Mouse (Mus musculus) MEL (cell line): Measurements from ENCODE around the gene Cds2. TPM values are rescaled to one million over a fixed set of nuclear protein-coding genes. Genes with fewer than 3 reads are reported as not detected.

Experiments
- DNase-seq: peaks from one replicate; pipeline ENCODE4 v3.0.0; 2011; ENCODE audit warnings: low read depth, low spot score
- H3K27ac ChIP-seq: 2 replicates; pipeline ENCODE4 v1.5.1; 2012; ENCODE audit warnings: low read depth, mild to moderate bottlenecking, control low read depth, low read length, moderate library complexity; ENCODE audit not compliant: control insufficient read depth
- H3K27me3 ChIP-seq, 2 experiments: fragments of 150-350 bp in 1 of 2; sonication (generic) in 1 of 2; 2 replicates each; pipeline ENCODE4 v1.6.1; 2012; ENCODE audit warnings: low read length in 2 of 2, mild to moderate bottlenecking in 2 of 2, improper control_type of control experiment in 1 of 2, moderate library complexity in 1 of 2; ENCODE audit not compliant: insufficient read depth in 2 of 2, control insufficient read depth in 1 of 2
- H3K36me3 ChIP-seq, 2 experiments: 2 replicates each; pipeline ENCODE4 v1.6.1; 2012 to 2014; ENCODE audit warnings: low read length in 2 of 2, improper control_type of control experiment in 1 of 2, inconsistent platforms in 1 of 2, mild to moderate bottlenecking in 1 of 2; ENCODE audit not compliant: insufficient read depth in 2 of 2, control insufficient read depth in 1 of 2
- H3K4me1 ChIP-seq, 2 experiments: fragments of 150-350 bp in 1 of 2; sonication (generic) in 1 of 2; 2 replicates each; pipeline ENCODE4 v1.6.1; 2012; ENCODE audit warnings: low read length in 2 of 2, improper control_type of control experiment in 1 of 2, mild to moderate bottlenecking in 1 of 2; ENCODE audit not compliant: insufficient read depth in 2 of 2, control insufficient read depth in 1 of 2
- H3K4me3 ChIP-seq, 2 experiments: fragments of 150-350 bp in 1 of 2; sonication (generic) in 1 of 2; 2 replicates each; pipeline ENCODE4 v1.5.1; 2012; ENCODE audit warnings: low read depth in 2 of 2, low read length in 2 of 2, mild to moderate bottlenecking in 2 of 2, moderate library complexity in 2 of 2, control low read depth in 1 of 2, improper control_type of control experiment in 1 of 2; ENCODE audit not compliant: control insufficient read depth in 1 of 2, insufficient read depth in 1 of 2
- H3K79me2 ChIP-seq: 2 replicates; pipeline ENCODE4 v1.6.1; 2012; ENCODE audit warnings: mild to moderate bottlenecking, low read length, moderate library complexity; ENCODE audit not compliant: control insufficient read depth, poor library complexity, insufficient read depth
- H3K9ac ChIP-seq: 2 replicates; pipeline ENCODE4 v1.6.1; 2012; ENCODE audit warnings: low read depth, mild to moderate bottlenecking, control low read depth, low read length, moderate library complexity; ENCODE audit not compliant: control insufficient read depth, poor library complexity, severe bottlenecking
- H3K9me3 ChIP-seq: fragments of 150-350 bp; sonication (generic); replicated peaks from 2 replicates; pipeline ENCODE4 v1.6.1; 2012; ENCODE audit warnings: mild to moderate bottlenecking, low read length, improper control_type of control experiment, moderate library complexity; ENCODE audit not compliant: insufficient read depth
- BHLHE40 ChIP-seq: IDR thresholded peaks from 2 replicates; pipeline ENCODE4 v1.6.1; 2012; ENCODE audit warnings: low read depth, mild to moderate bottlenecking, inconsistent platforms, low read length, improper control_type of control experiment, borderline replicate concordance
- CHD1 ChIP-seq: IDR thresholded peaks from 2 replicates; pipeline ENCODE4 v1.6.1; 2012; ENCODE audit warnings: low read depth, mild to moderate bottlenecking, inconsistent platforms, low read length, improper control_type of control experiment
- CHD2 ChIP-seq: IDR thresholded peaks from 2 replicates; pipeline ENCODE4 v1.6.1; 2011; ENCODE audit warnings: low read length, improper control_type of control experiment
- CTCF ChIP-seq, 3 experiments: IDR thresholded peaks in 2 of 3; conservative IDR thresholded peaks in 1 of 3; 2 replicates each; pipeline ENCODE4 v1.5.1; 2011 to 2012; ENCODE audit warnings: low read length in 3 of 3, low read depth in 2 of 3, mild to moderate bottlenecking in 2 of 3, improper control_type of control experiment in 1 of 3, inconsistent platforms in 1 of 3, mixed read lengths in 1 of 3, moderate library complexity in 1 of 3; ENCODE audit not compliant: control insufficient read depth in 1 of 3, insufficient read depth in 1 of 3, poor library complexity in 1 of 3, severe bottlenecking in 1 of 3
- E2F4 ChIP-seq: IDR thresholded peaks from 2 replicates; pipeline ENCODE4 v1.6.1; 2011; ENCODE audit warnings: low read depth, low read length, improper control_type of control experiment, borderline replicate concordance
- ELF1 ChIP-seq: IDR thresholded peaks from 2 replicates; pipeline ENCODE4 v1.6.1; 2014; ENCODE audit warnings: low read depth, mild to moderate bottlenecking, inconsistent platforms, low read length, improper control_type of control experiment, moderate library complexity
- EP300 ChIP-seq, 2 experiments: IDR thresholded peaks; 2 replicates each; pipeline ENCODE4 v1.6.1; 2011; ENCODE audit warnings: improper control_type of control experiment in 2 of 2, low read length in 2 of 2, low read depth in 1 of 2, mild to moderate bottlenecking in 1 of 2
- ETS1 ChIP-seq: IDR thresholded peaks from 2 replicates; pipeline ENCODE4 v1.6.1; 2012; ENCODE audit warnings: low read depth, mild to moderate bottlenecking, inconsistent platforms, low read length, improper control_type of control experiment, moderate library complexity
- GABPA ChIP-seq: IDR thresholded peaks from 2 replicates; pipeline ENCODE4 v1.6.1; 2012; ENCODE audit warnings: low read depth, mild to moderate bottlenecking, inconsistent platforms, low read length, improper control_type of control experiment, moderate library complexity
- GATA1 ChIP-seq: IDR thresholded peaks from 2 replicates; pipeline ENCODE4 v1.6.1; 2011; ENCODE audit warnings: low read depth, low read length, improper control_type of control experiment
- HCFC1 ChIP-seq: IDR thresholded peaks from 2 replicates; pipeline ENCODE4 v1.6.1; 2012; ENCODE audit warnings: low read depth, mild to moderate bottlenecking, inconsistent platforms, low read length, improper control_type of control experiment, moderate library complexity
- JUND ChIP-seq: IDR thresholded peaks from 2 replicates; pipeline ENCODE4 v1.6.1; 2011; ENCODE audit warnings: low read depth, mild to moderate bottlenecking, improper control_type of control experiment, low read length
- KAT2A ChIP-seq: conservative IDR thresholded peaks from 2 replicates; pipeline ENCODE4 v1.6.1; 2012; ENCODE audit warnings: low read depth, low read length, improper control_type of control experiment, inconsistent platforms
- MAFK ChIP-seq: IDR thresholded peaks from 2 replicates; pipeline ENCODE4 v1.6.1; 2011; ENCODE audit warnings: low read depth, mild to moderate bottlenecking, low read length, improper control_type of control experiment, borderline replicate concordance
- MAX ChIP-seq: IDR thresholded peaks from 2 replicates; pipeline ENCODE4 v1.6.1; 2011; ENCODE audit warnings: low read length, improper control_type of control experiment
- MAZ ChIP-seq: IDR thresholded peaks from 2 replicates; pipeline ENCODE4 v1.6.1; 2012; ENCODE audit warnings: low read depth, mild to moderate bottlenecking, inconsistent platforms, low read length, improper control_type of control experiment
- MEF2A ChIP-seq: IDR thresholded peaks from 2 replicates; pipeline ENCODE4 v1.6.1; 2014; ENCODE audit warnings: low read depth, mild to moderate bottlenecking, inconsistent platforms, low read length, improper control_type of control experiment; ENCODE audit not compliant: poor library complexity, insufficient replicate concordance, severe bottlenecking; ENCODE audit errors: extremely low read depth
- MXI1 ChIP-seq: IDR thresholded peaks from 2 replicates; pipeline ENCODE4 v1.6.1; 2011; ENCODE audit warnings: mild to moderate bottlenecking, low read depth, low read length, improper control_type of control experiment
- MYB ChIP-seq: IDR thresholded peaks from 2 replicates; pipeline ENCODE4 v1.6.1; 2011; ENCODE audit warnings: mild to moderate bottlenecking, low read depth, low read length, improper control_type of control experiment
- MYC ChIP-seq: IDR thresholded peaks from 2 replicates; pipeline ENCODE4 v1.6.1; 2011; ENCODE audit warnings: low read depth, mild to moderate bottlenecking, low read length, improper control_type of control experiment, moderate library complexity
- NELFE ChIP-seq: IDR thresholded peaks from 2 replicates; pipeline ENCODE4 v1.6.1; 2011; ENCODE audit warnings: low read depth, low read length, improper control_type of control experiment
- NRF1 ChIP-seq: IDR thresholded peaks from 2 replicates; pipeline ENCODE4 v1.6.1; 2014; ENCODE audit warnings: low read depth, mild to moderate bottlenecking, inconsistent platforms, low read length, improper control_type of control experiment, moderate library complexity; ENCODE audit not compliant: poor library complexity, insufficient read depth, severe bottlenecking
- POLR2A ChIP-seq, 2 experiments: IDR thresholded peaks; 2 replicates each; pipeline ENCODE4 v1.6.1; 2011 to 2012; ENCODE audit warnings: low read length in 2 of 2, mild to moderate bottlenecking in 2 of 2, control low read depth in 1 of 2, improper control_type of control experiment in 1 of 2, low read depth in 1 of 2, moderate library complexity in 1 of 2; ENCODE audit not compliant: control insufficient read depth in 1 of 2, insufficient read depth in 1 of 2, poor library complexity in 1 of 2
- POLR2AphosphoS2 ChIP-seq: IDR thresholded peaks from 2 replicates; pipeline ENCODE4 v1.6.1; 2011; ENCODE audit warnings: low read length, improper control_type of control experiment
- POLR2AphosphoS5 ChIP-seq: IDR thresholded peaks from 2 replicates; pipeline ENCODE4 v1.6.1; 2012; ENCODE audit warnings: low read depth, borderline replicate concordance, mild to moderate bottlenecking, inconsistent platforms, low read length, moderate library complexity, mixed read lengths
- RAD21 ChIP-seq: IDR thresholded peaks from 2 replicates; pipeline ENCODE4 v1.6.1; 2011; ENCODE audit warnings: mild to moderate bottlenecking, low read depth, low read length, improper control_type of control experiment
- RCOR1 ChIP-seq: IDR thresholded peaks from 2 replicates; pipeline ENCODE4 v1.6.1; 2012; ENCODE audit warnings: low read depth, mild to moderate bottlenecking, inconsistent platforms, low read length, improper control_type of control experiment
- SIN3A ChIP-seq: IDR thresholded peaks from 2 replicates; pipeline ENCODE4 v1.6.1; 2012; ENCODE audit warnings: low read length, improper control_type of control experiment, inconsistent platforms
- SMC3 ChIP-seq: IDR thresholded peaks from 2 replicates; pipeline ENCODE4 v1.6.1; 2011; ENCODE audit warnings: low read depth, low read length, improper control_type of control experiment
- TAL1 ChIP-seq: IDR thresholded peaks from 2 replicates; pipeline ENCODE4 v1.6.1; 2012; ENCODE audit warnings: mild to moderate bottlenecking, inconsistent platforms, low read length, moderate library complexity, mixed read lengths
- TBP ChIP-seq: IDR thresholded peaks from 2 replicates; pipeline ENCODE4 v1.8.0; 2011; ENCODE audit warnings: low read depth, low read length, improper control_type of control experiment
- TCF12 ChIP-seq: IDR thresholded peaks from 2 replicates; pipeline ENCODE4 v1.6.1; 2014; ENCODE audit warnings: low read depth, mild to moderate bottlenecking, inconsistent platforms, low read length, improper control_type of control experiment, moderate library complexity
- UBTF ChIP-seq: IDR thresholded peaks from 2 replicates; pipeline ENCODE4 v1.6.1; 2012; ENCODE audit warnings: low read depth, mild to moderate bottlenecking, inconsistent platforms, low read length, improper control_type of control experiment, moderate library complexity, borderline replicate concordance; ENCODE audit not compliant: insufficient read depth
- USF2 ChIP-seq, 2 experiments: IDR thresholded peaks; 2 replicates each; pipeline ENCODE4 v1.6.1; 2011 to 2012; ENCODE audit warnings: improper control_type of control experiment in 2 of 2, low read length in 2 of 2, borderline replicate concordance in 1 of 2, inconsistent platforms in 1 of 2, low read depth in 1 of 2, mild to moderate bottlenecking in 1 of 2; ENCODE audit not compliant: insufficient read depth in 1 of 2
- ZC3H11A ChIP-seq: IDR thresholded peaks from 2 replicates; pipeline ENCODE4 v1.6.1; 2012; ENCODE audit warnings: low read depth, mild to moderate bottlenecking, inconsistent platforms, low read length, improper control_type of control experiment
- ZKSCAN1 ChIP-seq: IDR thresholded peaks from 2 replicates; pipeline ENCODE4 v1.6.1; 2012; ENCODE audit warnings: low read depth, mild to moderate bottlenecking, inconsistent platforms, low read length, improper control_type of control experiment, moderate library complexity
- ZMIZ1 ChIP-seq: IDR thresholded peaks from 2 replicates; pipeline ENCODE4 v1.6.1; 2012; ENCODE audit warnings: low read depth, mild to moderate bottlenecking, inconsistent platforms, low read length, improper control_type of control experiment, moderate library complexity
- ZNF384 ChIP-seq: IDR thresholded peaks from 2 replicates; pipeline ENCODE4 v1.6.1; 2012; ENCODE audit warnings: low read depth, mild to moderate bottlenecking, inconsistent platforms, low read length, improper control_type of control experiment
- polyA plus RNA-seq, 2 experiments: library from polyadenylated mRNA; stranded (reverse) in 1 of 2; unstranded in 1 of 2; fragments of >175 nt in 1 of 2; fragments of >200 nt in 1 of 2; gene quantifications; 2 replicates each; pipeline versions ENCODE4 v1.2.1 to v1.2.4; 2012; ENCODE audit warnings: low replicate concordance in 2 of 2, low read depth in 1 of 2; ENCODE audit not compliant: insufficient read length in 2 of 2, insufficient read depth in 1 of 2, missing spikeins in 1 of 2
- total RNA-seq: library from RNA; depleted of rRNA; stranded (reverse); fragments of 300-350 nt; gene quantifications from 2 replicates; pipeline ENCODE4 v1.2.3, GENCODE M21; 2012

The Cds2 gene
- total and polyA plus RNA-seq, 3 experiments, result 8.8 to 28.5 TPM; not detected in 1

DNA sequence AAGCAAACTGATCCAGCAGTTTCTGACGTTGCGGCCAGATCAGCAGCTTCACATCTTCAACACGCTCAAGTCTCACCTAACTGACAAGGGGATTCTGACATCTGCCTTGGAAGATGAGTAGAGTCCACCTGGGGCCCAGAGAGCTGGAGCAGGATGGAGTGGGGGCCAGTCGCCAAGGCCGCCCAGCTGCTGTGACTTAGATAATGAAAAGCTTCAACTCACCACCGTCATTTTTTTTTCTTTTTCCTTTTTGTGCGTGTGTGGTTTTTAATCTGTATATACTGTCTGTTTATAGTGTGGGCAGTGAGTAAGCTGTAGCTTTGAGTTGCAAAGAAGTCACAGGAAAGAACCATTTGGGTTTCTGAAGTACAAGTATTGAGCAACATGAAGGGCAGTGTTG is 42.2 kb downstream of the Cds2 start:
- H3K27me3 ChIP-seq, result no peaks in the 10 kb centered on the region
- H3K9me3 ChIP-seq, result no peaks in the 10 kb centered on the region
- H3K4me3 ChIP-seq, result no peak overlapping the region
- peak; percentile 82 for DNase-seq
- peaks cover 0 to 36% of the 10 kb centered on the region in 2 experiments; a peak in 2 of 4 replicates for H3K36me3 ChIP-seq
- peak overlapping the region; percentile 78 for H3K27ac ChIP-seq
- H3K9ac ChIP-seq, result no peak overlapping the region
- H3K4me1 ChIP-seq, result peaks cover 6 to 47% of the 10 kb centered on the region in 2 experiments
- no peaks in the 10 kb centered on the region for H3K79me2 ChIP-seq
- no peak for TF ChIP-seq JUND
- no peak for TF ChIP-seq SMC3
- no peak for TF ChIP-seq GABPA
- TF ChIP-seq MAZ, result peak; percentile 52
- TF ChIP-seq UBTF, result no peak
- peak; percentile 96 for TF ChIP-seq ZNF384
- no peak for TF ChIP-seq E2F4
- no peak for TF ChIP-seq MAFK
- no peak for TF ChIP-seq USF2 (IDR thresholded peaks at IDR 0.05; ENCODE audit: borderline replicate concordance in 1 of 2, insufficient read depth in 1 of 2, low read depth in 1 of 2, low read length in 2 of 2)
- no peak; the same call in 1 of the 2 replicates for TF ChIP-seq ZKSCAN1
- TF ChIP-seq MYC, result no peak
- TF ChIP-seq BHLHE40, result no peak
- peak; percentile 97 for TF ChIP-seq TAL1
- no peak for TF ChIP-seq MXI1
- no peak for TF ChIP-seq KAT2A
- peak; percentile 97 for TF ChIP-seq TCF12
- peak; percentile 91 for TF ChIP-seq ETS1
- TF ChIP-seq MAX, result peak; percentile 22; the same call in 1 of the 2 replicates
- no peak for TF ChIP-seq CHD1
- TF ChIP-seq SIN3A, result peak; percentile 69
- no peak for TF ChIP-seq MEF2A
- no peak for TF ChIP-seq ZMIZ1
- no peak for TF ChIP-seq NELFE
- peak; percentile 77 for TF ChIP-seq RCOR1
- no peak for TF ChIP-seq POLR2A (IDR thresholded peaks at IDR 0.05; ENCODE audit: control insufficient read depth in 1 of 2, insufficient read depth in 1 of 2, low read depth in 1 of 2, low read length in 2 of 2, poor library complexity in 1 of 2)
- no peak for TF ChIP-seq ELF1
- TF ChIP-seq NRF1, result no peak
- peak; percentile 85 for TF ChIP-seq GATA1
- TF ChIP-seq CHD2, result no peak
- no peak for TF ChIP-seq TBP
- TF ChIP-seq ZC3H11A, result no peak
- TF ChIP-seq POLR2AphosphoS5, result no peak
- no peak for TF ChIP-seq POLR2AphosphoS2
- 0 out of 2 replicates have a peak, but pooled peaks have one; percentile 39 for TF ChIP-seq MYB
- TF ChIP-seq EP300 (IDR thresholded peaks at IDR 0.05; ENCODE audit: low read depth in 1 of 2, low read length in 2 of 2), result peak; percentile 93 to 95
- TF ChIP-seq HCFC1, result no peak
- no peak for TF ChIP-seq CTCF (IDR thresholded peaks at IDR 0.05 in 2 of 3, conservative IDR thresholded peaks at IDR 0.05 in 1 of 3; ENCODE audit: control insufficient read depth in 1 of 3, insufficient read depth in 1 of 3, low read depth in 2 of 3, low read length in 3 of 3, poor library complexity in 1 of 3, severe bottlenecking in 1 of 3)
- no peak for TF ChIP-seq RAD21
